Mouse (Mus musculus) lung, embryonic 14.5 days (tissue): ENCODE measurements around the gene Sesn2. TPM values are rescaled to one million over a fixed set of nuclear protein-coding genes. Genes with fewer than 3 reads are reported as not detected.

Source experiments
- ATAC-seq: fragments of 200-750 bp; cut with Nextera tagmentation; 2 replicates; pipeline ENCODE4 v1.8.0; 2017; ENCODE audit warnings: mild to moderate bottlenecking, moderate TSS enrichment, moderate library complexity; ENCODE audit not compliant: insufficient read depth
- DNase-seq: peaks from one replicate; pipeline ENCODE4 v3.0.0-alpha.2; 2015
- H3K27ac ChIP-seq: fragments of 300-500 bp; sonication (generic); 2 replicates; pipeline ENCODE4 v1.5.1; 2014; ENCODE audit warnings: low read depth, mild to moderate bottlenecking, moderate library complexity
- H3K27me3 ChIP-seq: fragments of 300-500 bp; sonication (generic); 2 replicates; pipeline ENCODE4 v1.6.1; 2014; ENCODE audit warnings: low read length, control low read depth; ENCODE audit not compliant: insufficient read depth
- H3K36me3 ChIP-seq: fragments of 300-500 bp; sonication (generic); 2 replicates; pipeline ENCODE4 v1.6.1; 2014; ENCODE audit warnings: control low read depth; ENCODE audit not compliant: insufficient read depth
- H3K4me1 ChIP-seq: fragments of 300-500 bp; sonication (generic); 2 replicates; pipeline ENCODE4 v1.6.1; 2014; ENCODE audit warnings: antibody characterized with exemption, control low read depth; ENCODE audit not compliant: insufficient read depth
- H3K4me2 ChIP-seq: fragments of 300-500 bp; sonication (generic); 2 replicates; pipeline ENCODE4 v1.6.1; 2014; ENCODE audit warnings: mild to moderate bottlenecking
- H3K4me3 ChIP-seq: fragments of 300-500 bp; sonication (generic); 2 replicates; pipeline ENCODE4 v1.5.1; 2014; ENCODE audit warnings: low read depth, low read length
- H3K9ac ChIP-seq: fragments of 300-500 bp; sonication (generic); 2 replicates; pipeline ENCODE4 v1.6.1; 2014
- H3K9me3 ChIP-seq: fragments of 300-500 bp; sonication (generic); 2 replicates; pipeline ENCODE4 v1.6.1; 2016; ENCODE audit warnings: low read depth, low read length, control low read depth
- CTCF ChIP-seq: IDR thresholded peaks from 2 replicates; pipeline ENCODE4 v1.5.1; 2016; ENCODE audit warnings: antibody characterized with exemption, low read depth
- WGBS: fragments of 180-500 bp; shearing (Covaris S2); extraction: QIAGEN DNeasy Blood & Tissue Kit; methylation state at CpG from one replicate; pipeline ENCODE4 v1.1.7; 2014; 5-methylcytosine and 5-hydroxymethylcytosine counted together
- polyA plus RNA-seq: library from polyadenylated mRNA; unstranded; fragments of >200 nt; fragmentation: Nextera tagmentation; extraction: Ambion mirVana; gene quantifications from 2 replicates; pipeline ENCODE4 v1.2.1, GENCODE M21; 2014

Sesn2 gene
- polyA plus RNA-seq, 1 experiment from 2014 or later, result 8.6 TPM

DNA sequence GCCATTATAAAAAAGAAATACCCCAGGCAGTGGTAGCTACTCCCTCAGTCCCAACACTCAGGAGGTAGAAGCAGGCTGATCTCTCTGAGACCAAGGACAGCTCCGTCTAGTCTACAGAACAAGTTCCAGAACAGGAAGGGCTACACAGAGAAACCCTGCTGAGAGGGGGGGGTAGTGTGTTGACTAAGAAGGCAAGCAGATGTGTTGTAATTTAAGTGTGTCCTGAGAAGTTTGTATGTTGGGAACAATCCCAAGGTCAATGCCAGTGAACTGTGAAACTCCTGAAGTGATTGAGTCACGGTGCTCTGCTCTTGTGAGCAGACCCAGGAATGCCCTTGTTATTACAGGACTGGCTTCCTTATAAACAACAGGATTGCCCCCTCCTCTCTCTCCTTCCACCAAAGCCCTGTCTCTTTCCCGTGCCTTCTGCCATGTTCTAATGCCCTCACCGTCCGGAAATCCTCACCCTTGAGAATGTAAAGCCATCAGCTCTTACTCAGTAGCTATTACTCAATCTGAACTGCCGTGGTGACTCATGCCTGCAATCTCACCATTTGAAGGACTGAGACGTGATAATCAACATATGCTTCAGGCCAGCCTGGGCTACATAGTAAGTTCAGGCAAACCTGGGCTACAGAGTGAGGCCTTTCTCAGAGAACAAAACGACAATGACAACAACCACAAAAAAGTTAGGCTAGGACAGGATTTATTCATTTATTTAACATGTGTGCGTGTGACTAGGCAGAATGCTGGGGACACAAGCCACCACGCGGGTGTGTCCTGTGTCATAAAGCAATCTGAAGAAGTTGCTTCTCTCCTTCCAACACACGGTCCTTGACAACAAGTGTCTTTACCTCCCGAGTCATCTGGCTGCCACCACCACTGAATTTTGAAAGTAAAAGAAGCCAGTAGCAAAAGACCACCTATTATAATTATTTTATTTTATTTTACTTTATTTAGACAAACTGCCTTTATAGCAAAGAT is 34.1 kb downstream of the Sesn2 start:
- DNase-seq (no peak), ATAC-seq (no peak)
- Histone ChIP-seq H3K4me3 (no peak overlapping the region), H3K36me3 (no peaks in the 10 kb centered on the region), H3K27me3 (no peaks in the 10 kb centered on the region), H3K4me2 (no peak overlapping the region), H3K9me3 (no peaks in the 10 kb centered on the region), H3K27ac (no peak overlapping the region), H3K4me1 (no peaks in the 10 kb centered on the region), H3K9ac (no peak overlapping the region)
- 67% methylated on average over 13 of the region's 13 CpGs for WGBS
- no peak for TF ChIP-seq CTCF

DNA sequence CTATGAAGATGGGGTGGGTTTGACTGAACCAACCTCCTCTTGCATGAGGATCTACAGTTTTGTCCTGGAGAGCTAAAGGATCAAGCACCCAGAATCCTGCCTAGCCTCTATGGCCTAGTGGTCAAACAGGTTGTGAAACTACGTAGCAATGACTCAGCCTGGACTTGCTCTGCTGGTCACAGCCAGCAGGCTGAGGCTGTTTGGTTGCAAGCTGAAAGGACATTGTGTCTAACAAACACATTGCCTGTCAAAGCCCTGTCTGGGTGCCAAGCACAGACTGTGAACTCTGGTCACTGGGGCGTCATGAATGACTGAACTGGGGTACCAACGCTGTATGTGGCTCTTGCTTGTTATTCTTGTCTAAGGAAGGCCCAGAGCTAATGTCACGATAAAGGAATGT is 35.7 kb downstream of the Sesn2 start:
- TF ChIP-seq CTCF, result no peak
- 58% methylated on average over 4 of the region's 4 CpGs for whole genome bisulfite sequencing
- no peak overlapping the region for H3K9ac ChIP-seq
- H3K4me2 ChIP-seq, result no peak overlapping the region
- no peaks in the 10 kb centered on the region for H3K27me3 ChIP-seq
- no peak overlapping the region for H3K27ac ChIP-seq
- H3K4me3 ChIP-seq, result no peak overlapping the region
- H3K36me3 ChIP-seq, result no peaks in the 10 kb centered on the region
- H3K9me3 ChIP-seq, result no peaks in the 10 kb centered on the region
- DNase-seq (no peak), ATAC-seq (no peak)
- H3K4me1 ChIP-seq, result no peaks in the 10 kb centered on the region

DNA sequence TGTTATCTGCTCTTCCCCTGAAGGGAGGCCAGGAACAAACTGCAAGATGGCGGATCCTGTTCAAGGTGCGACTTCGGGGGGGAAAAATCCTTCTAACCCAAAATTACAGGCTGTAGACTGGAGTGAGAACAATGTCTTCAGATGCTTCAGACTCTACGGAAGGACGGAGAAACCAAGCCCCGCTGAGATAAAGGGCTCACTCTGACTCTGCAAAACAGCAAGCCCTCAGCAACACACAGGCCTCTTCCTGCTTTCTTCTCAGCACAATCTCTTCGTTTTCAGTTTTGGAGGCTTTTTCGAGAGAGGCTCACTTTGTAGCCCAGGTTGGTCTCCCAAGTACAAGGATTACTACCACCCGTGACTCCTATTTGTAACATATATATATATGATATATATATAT is 36.9 kb downstream of the Sesn2 start:
- DNase-seq (no peak), ATAC-seq (no peak)
- Histone ChIP-seq H3K4me1 (no peaks in the 10 kb centered on the region), H3K4me2 (no peak overlapping the region), H3K9ac (no peak overlapping the region), H3K27ac (no peak overlapping the region), H3K27me3 (no peaks in the 10 kb centered on the region), H3K4me3 (no peak overlapping the region), H3K36me3 (no peaks in the 10 kb centered on the region), H3K9me3 (no peaks in the 10 kb centered on the region)
- 86% methylated on average over 9 of the region's 9 CpGs for WGBS
- TF ChIP-seq CTCF, result no peak

DNA sequence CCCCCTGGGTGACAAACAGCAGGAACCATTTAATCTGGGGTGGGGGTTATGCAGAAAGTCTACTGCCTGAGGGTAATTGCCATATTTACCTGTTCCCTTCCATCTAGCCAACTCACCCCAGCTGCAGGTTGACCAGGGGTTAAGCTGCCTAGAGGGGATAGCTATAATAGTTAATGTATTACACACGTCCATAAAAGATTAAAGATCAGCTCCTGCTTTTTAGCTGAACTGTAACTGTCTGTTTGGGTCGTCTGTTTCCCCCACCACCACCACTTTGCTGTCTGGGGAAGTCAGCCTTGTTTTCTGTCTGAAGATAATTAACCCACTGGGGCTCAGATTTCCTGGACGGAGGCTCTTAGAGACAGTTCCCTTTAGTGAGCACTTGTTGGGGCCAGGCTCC is 40.4 kb downstream of the Sesn2 start:
- Histone ChIP-seq H3K4me3 (no peak overlapping the region), H3K36me3 (no peaks in the 10 kb centered on the region), H3K9me3 (no peaks in the 10 kb centered on the region), H3K9ac (no peak overlapping the region), H3K27ac (no peak overlapping the region), H3K4me2 (no peak overlapping the region), H3K4me1 (no peaks in the 10 kb centered on the region), H3K27me3 (no peaks in the 10 kb centered on the region)
- DNase-seq, result no peak
- no peak for TF ChIP-seq CTCF
- ATAC-seq, result no peak
- 11% methylated on average over 3 of the region's 3 CpGs for WGBS

DNA sequence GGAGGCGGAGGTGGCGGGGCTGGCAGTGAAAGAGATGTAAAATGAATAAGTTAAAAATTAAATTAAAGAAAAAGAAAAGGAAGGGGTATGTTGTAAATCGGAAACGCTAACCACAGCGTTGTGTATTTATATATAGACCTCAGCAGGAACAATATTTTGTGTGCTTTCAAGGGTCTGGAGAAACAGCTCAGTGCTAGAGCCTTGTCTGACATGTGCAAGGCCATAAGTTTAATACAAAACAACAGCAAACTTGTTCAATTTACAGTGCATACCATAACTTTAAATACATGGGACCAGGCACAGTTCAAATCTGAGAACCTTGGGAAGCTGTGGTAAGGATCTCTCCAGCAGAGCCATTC is 46.1 kb downstream of the Sesn2 start:
- DNase-seq (no peak), ATAC-seq (peak; percentile 7; the same call in 1 of the 2 replicates)
- H3K9me3 ChIP-seq, result no peaks in the 10 kb centered on the region
- peak overlapping the region; percentile 80 for H3K4me3 ChIP-seq
- peak overlapping the region; percentile 79 for H3K4me2 ChIP-seq
- H3K36me3 ChIP-seq, result peaks cover 23% of the 10 kb centered on the region
- H3K9ac ChIP-seq, result peak overlapping the region; percentile 81
- TF ChIP-seq CTCF, result no peak
- no peaks in the 10 kb centered on the region for H3K27me3 ChIP-seq
- WGBS, result 0% methylated on average over 5 of the region's 5 CpGs
- H3K27ac ChIP-seq, result peak overlapping the region; percentile 43; the same call in 1 of the 2 replicates
- H3K4me1 ChIP-seq, result peaks cover 5% of the 10 kb centered on the region; the same call in 1 of the 2 replicates

DNA sequence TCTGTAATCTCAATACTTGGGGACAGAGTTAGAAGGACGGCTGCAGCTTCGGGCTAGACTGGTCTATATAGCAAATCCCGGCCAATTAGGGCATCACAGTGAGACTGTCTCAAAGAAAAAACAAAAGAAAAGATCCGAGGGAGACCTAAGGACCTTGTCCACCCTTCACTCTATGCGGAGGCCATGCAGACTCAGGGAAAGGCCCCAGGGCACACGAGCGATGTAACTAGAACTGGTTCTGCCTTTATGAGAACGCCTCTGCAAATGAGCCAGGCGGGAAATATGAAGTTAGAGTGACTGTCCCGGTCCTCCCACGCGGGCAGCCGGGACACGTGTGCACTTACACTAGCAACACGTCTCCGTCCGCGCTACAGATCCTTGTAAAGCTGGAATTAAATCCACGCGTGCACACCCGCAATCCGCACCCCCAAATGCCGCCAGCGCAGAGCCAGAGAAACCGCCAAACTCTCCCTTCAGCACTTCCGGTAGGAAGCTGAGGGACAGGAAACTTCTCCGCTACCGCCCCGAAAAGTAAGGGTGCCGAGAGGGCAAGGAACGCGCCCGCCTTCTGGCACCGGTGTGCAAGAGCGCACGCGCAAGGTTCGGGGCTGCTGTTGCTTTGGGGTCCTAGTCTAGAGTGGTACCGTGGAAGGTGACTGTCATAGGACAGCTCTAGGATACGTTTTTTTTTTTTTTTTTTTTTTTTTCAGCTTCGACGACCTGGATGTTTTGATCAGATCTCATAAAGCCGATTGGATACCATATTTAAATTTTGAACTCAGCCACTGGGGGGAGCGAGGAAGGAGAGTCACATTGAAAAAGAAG is 46.7 kb downstream of the Sesn2 start, which contains the start of gene Med18:
Gene Med18 (minus strand): TSS at position 492 of the 825 bp plus-strand sequence.
- WGBS, result under 1% methylated on average over 44 of the region's 44 CpGs
- Histone ChIP-seq H3K27ac (peak within 1 kb of the TSS; percentile 72), H3K9me3 (no peaks in the 10 kb centered on the region), H3K9ac (peak within 1 kb of the TSS; percentile 81), H3K36me3 (peaks cover 28% of the 10 kb centered on the region), H3K4me2 (peak within 1 kb of the TSS; percentile 79), H3K27me3 (no peaks in the 10 kb centered on the region), H3K4me1 (peaks cover 5% of the 10 kb centered on the region; the same call in 1 of the 2 replicates), H3K4me3 (peak within 1 kb of the TSS; percentile 80)
- ATAC-seq, result peak; percentile 95
- peak; percentile 60 for TF ChIP-seq CTCF
- peak; percentile 98 for DNase-seq
